Mouse (Mus musculus) stomach, embryonic 16.5 days (tissue): ENCODE data around the gene Olfr364-ps1. TPM values are rescaled to one million over a fixed set of nuclear protein-coding genes. Genes with fewer than 3 reads are reported as not detected.

Source experiments
- ATAC-seq: fragments of 200-750 bp; cut with Nextera tagmentation; 2 replicates; pipeline ENCODE4 v1.8.0; 2017; ENCODE audit warnings: moderate number of reproducible peaks, moderate TSS enrichment; ENCODE audit not compliant: insufficient read depth, low FRiP score
- H3K27ac ChIP-seq: fragments of 300-500 bp; sonication (generic); 2 replicates; pipeline ENCODE4 v1.5.1; 2014; ENCODE audit warnings: low read length
- H3K27me3 ChIP-seq: fragments of 300-500 bp; sonication (generic); 2 replicates; pipeline ENCODE4 v1.6.1; 2014; ENCODE audit warnings: low read length, control low read depth, mixed read lengths; ENCODE audit not compliant: control insufficient read depth, insufficient read depth
- H3K36me3 ChIP-seq: fragments of 300-500 bp; sonication (generic); 2 replicates; pipeline ENCODE4 v1.6.1; 2014; ENCODE audit warnings: low read length; ENCODE audit not compliant: control insufficient read depth, insufficient read depth
- H3K4me1 ChIP-seq: fragments of 300-500 bp; sonication (generic); 2 replicates; pipeline ENCODE4 v1.6.1; 2014; ENCODE audit warnings: low read length, control low read depth, mixed read lengths; ENCODE audit not compliant: control insufficient read depth, insufficient read depth
- H3K4me2 ChIP-seq: fragments of 300-500 bp; sonication (generic); 2 replicates; pipeline ENCODE4 v1.6.1; 2014; ENCODE audit warnings: low read depth, low read length, mixed read lengths
- H3K4me3 ChIP-seq: fragments of 300-500 bp; sonication (generic); replicated peaks from 2 replicates; pipeline ENCODE4 v1.5.1; 2014; ENCODE audit warnings: mild to moderate bottlenecking, low read length
- H3K9ac ChIP-seq: fragments of 300-500 bp; sonication (generic); 2 replicates; pipeline ENCODE4 v1.6.1; 2014; ENCODE audit warnings: low read length
- H3K9me3 ChIP-seq: fragments of 300-500 bp; sonication (generic); replicated peaks from 2 replicates; pipeline ENCODE4 v1.6.1; 2016; ENCODE audit warnings: low read length, control low read depth; ENCODE audit not compliant: control insufficient read depth
- WGBS: fragments of 180-500 bp; shearing (Covaris S2); extraction: QIAGEN DNeasy Blood & Tissue Kit; methylation state at CpG from one replicate; pipeline ENCODE4 v1.1.7; 2014; 5-methylcytosine and 5-hydroxymethylcytosine counted together
- polyA plus RNA-seq: library from polyadenylated mRNA; unstranded; fragments of >200 nt; fragmentation: Nextera tagmentation; extraction: Ambion mirVana; gene quantifications from 2 replicates; pipeline ENCODE4 v1.2.1, GENCODE M21; 2015

Olfr364-ps1 gene
- polyA plus RNA-seq = not detected in 2 replicates

GRCm38 (mm10) chr2:37139022-37139421, at the start of gene Olfr364-ps1:
Gene Olfr364-ps1 (plus strand): TSS chr2:37139322.
- ATAC-seq = no peak
- H3K9ac ChIP-seq = no peak within 1 kb of the TSS
- H3K4me1 ChIP-seq = no peaks in the 10 kb centered on the region
- WGBS = 77% methylated on average over 3 of the region's 3 CpGs
- H3K4me2 ChIP-seq = no peak within 1 kb of the TSS
- H3K4me3 ChIP-seq = no peak within 1 kb of the TSS
- no peaks in the 10 kb centered on the region for H3K9me3 ChIP-seq
- H3K27ac ChIP-seq = no peak within 1 kb of the TSS
- no peaks in the 10 kb centered on the region for H3K27me3 ChIP-seq
- H3K36me3 ChIP-seq = no peaks in the 10 kb centered on the region

- no peak for ATAC-seq
- Histone ChIP-seq H3K4me3 (no peak within 1 kb of the TSS), H3K27me3 (no peaks in the 10 kb centered on the region), H3K9ac (no peak within 1 kb of the TSS), H3K4me1 (no peaks in the 10 kb centered on the region), H3K9me3 (no peaks in the 10 kb centered on the region; the same call in 1 of the 2 replicates), H3K27ac (no peak within 1 kb of the TSS), H3K36me3 (no peaks in the 10 kb centered on the region), H3K4me2 (no peak within 1 kb of the TSS)
- WGBS = 91% methylated on average over 1 of the region's 1 CpGs
Observed at GRCm38 (mm10) chr2:37117810-37118209, 21.3 kb upstream of the Olfr364-ps1 start, which contains the start of gene Olfr362. Gene Olfr362 (minus strand): TSS chr2:37117910.

DNA sequence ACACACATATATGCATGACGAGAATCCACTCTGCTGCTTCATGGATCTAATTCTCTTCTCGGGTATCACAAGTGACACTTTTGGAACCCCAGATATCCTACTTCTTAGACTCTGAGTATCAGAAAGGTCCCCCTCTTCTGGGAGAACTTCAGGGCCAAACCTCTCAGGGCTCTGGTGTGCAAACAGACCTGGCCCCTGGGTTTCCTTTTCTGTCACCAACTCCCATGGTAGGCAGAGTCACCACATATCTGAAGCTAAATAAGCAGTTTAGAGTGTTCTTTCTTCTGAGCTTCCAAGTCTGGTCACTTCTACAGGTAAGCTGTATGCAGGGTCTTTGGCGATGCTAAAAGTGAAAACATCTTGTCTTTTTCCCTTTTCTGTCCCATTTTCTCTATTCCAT, 48.8 kb downstream of the Olfr364-ps1 start, which contains the start of gene Olfr365:
Gene Olfr365, plus strand, starts transcription at position 301 of the 400 bp plus-strand sequence.
- no peaks in the 10 kb centered on the region for H3K36me3 ChIP-seq
- H3K9ac ChIP-seq = no peak within 1 kb of the TSS
- no peak within 1 kb of the TSS for H3K27ac ChIP-seq
- ATAC-seq = no peak
- WGBS = 66% methylated on average over 3 of the region's 3 CpGs
- no peak within 1 kb of the TSS for H3K4me3 ChIP-seq
- no peaks in the 10 kb centered on the region for H3K27me3 ChIP-seq
- H3K4me1 ChIP-seq = no peaks in the 10 kb centered on the region
- H3K4me2 ChIP-seq = no peak within 1 kb of the TSS
- H3K9me3 ChIP-seq = no peaks in the 10 kb centered on the region

Other genes starting within 250 kb of the Olfr364-ps1 start
- not detected in 2 replicates for gene Olfr353, start 246.4 kb upstream of the Olfr364-ps1 start, polyA plus RNA-seq
- gene Olfr354, start 233.6 kb upstream of the Olfr364-ps1 start, polyA plus RNA-seq = not detected in 2 replicates
- not detected in 2 replicates for gene Olfr355, start 210.4 kb upstream of the Olfr364-ps1 start, polyA plus RNA-seq
- not detected in 2 replicates for gene Olfr356, start 202.2 kb upstream of the Olfr364-ps1 start, polyA plus RNA-seq
- gene Olfr357, start 145.5 kb upstream of the Olfr364-ps1 start, polyA plus RNA-seq = not detected in 2 replicates
- gene Olfr358, start 130.0 kb upstream of the Olfr364-ps1 start, polyA plus RNA-seq = not detected in 2 replicates
- not detected in 2 replicates for gene Olfr360, start 73.6 kb upstream of the Olfr364-ps1 start, polyA plus RNA-seq
- gene Olfr361, start 50.0 kb upstream of the Olfr364-ps1 start, polyA plus RNA-seq = not detected in 2 replicates
- not detected in 2 replicates for gene Olfr362, start 21.4 kb upstream of the Olfr364-ps1 start, polyA plus RNA-seq
- gene Olfr365, start 48.9 kb downstream of the Olfr364-ps1 start, polyA plus RNA-seq = not detected in 2 replicates
- gene Olfr366, start 72.3 kb downstream of the Olfr364-ps1 start, polyA plus RNA-seq = not detected in 2 replicates
- gene Olfr368, start 187.2 kb downstream of the Olfr364-ps1 start, polyA plus RNA-seq = not detected in 2 replicates
- 39.9 and 40.4 TPM in 2 replicates for gene Pdcl, start 220.0 kb downstream of the Olfr364-ps1 start, polyA plus RNA-seq